Comparison of ENCODE assay signal across 10 mouse cellular contexts in genomic region chr6:43021967-43022366, GRCm38 (mm10).
DNase-seq lines count a peak whose midpoint lies in the region; ATAC-seq and TF ChIP-seq lines count a peak whose summit lies in the region.
"Had no signal": no experiment of that assay in that cellular context is flagged by ENCODE, and none has a peak within 500 bp of the region (broad histone marks: within the 10 kb centered on the region; RNA-seq: fewer than 3 reads in every experiment).

No protein-coding gene starts in this region.

- TF ChIP-seq CTCF in gastrocnemius, adult 2 months (IDR thresholded peaks at IDR 0.05), result peak; percentile 74
- TF ChIP-seq CTCF in lung, postnatal 0 days (IDR thresholded peaks at IDR 0.05), result peak; percentile 71

- H3K9ac ChIP-seq in lung, postnatal 0 days (replicated peaks; ENCODE audit: low read depth), result no peak overlapping the region
- H3K9ac ChIP-seq: hindbrain, embryonic 15.5 days; neural tube, embryonic 13.5 days had no signal

- no peak for ATAC-seq in lung, postnatal 0 days

- intact Hi-C loops in gastrocnemius, adult 2 months (cut with DNase I), result no loop called here

- DNase-seq in gastrocnemius, adult 2 months, result no peak
- no peak for DNase-seq in gastrocnemius, postnatal 4 days (ENCODE audit: low spot score in 2 of 2)
- DNase-seq in lung, postnatal 0 days (ENCODE audit: low spot score), result peak; percentile 54
- no peak for DNase-seq in lung, adult 18-20 months
- peak; percentile 60 for DNase-seq in adipocyte (ENCODE audit: low spot score)
- DNase-seq in kidney, postnatal 4 days, result peak; percentile 18 to 30
- DNase-seq in urinary bladder, postnatal 4 days (ENCODE audit: low spot score in 2 of 2), result no peak
- DNase-seq in layer of hippocampus, adult 11-12 months (ENCODE audit: low spot score), result no peak

- no peak for TF ChIP-seq EP300 in lung, postnatal 0 days (IDR thresholded peaks at IDR 0.05)

- H3K4me3 ChIP-seq in gastrocnemius, adult 2 months, result no peak overlapping the region
- no peak overlapping the region for H3K4me3 ChIP-seq in lung, postnatal 0 days (ENCODE audit: low read depth, low read length)
- H3K4me3 ChIP-seq: hindbrain, embryonic 15.5 days; neural tube, embryonic 13.5 days had no signal

- no peaks in the 10 kb centered on the region for H3K4me1 ChIP-seq in lung, postnatal 0 days (ENCODE audit: insufficient read depth, low read depth, low read length)
- H3K4me1 ChIP-seq: hindbrain, embryonic 15.5 days; neural tube, embryonic 13.5 days had no signal

- H3K27ac ChIP-seq in gastrocnemius, adult 2 months, result no peak overlapping the region
- no peak overlapping the region for H3K27ac ChIP-seq in lung, postnatal 0 days (ENCODE audit: low read length)
- H3K27ac ChIP-seq: hindbrain, embryonic 15.5 days; neural tube, embryonic 13.5 days had no signal

- 9% methylated on average over 5 of the region's 5 CpGs for WGBS in lung, postnatal 0 days

- H3K9me3 ChIP-seq in lung, postnatal 0 days (ENCODE audit: low read length), result no peaks in the 10 kb centered on the region
- H3K9me3 ChIP-seq: hindbrain, embryonic 15.5 days; neural tube, embryonic 13.5 days had no signal

- no peaks in the 10 kb centered on the region for H3K36me3 ChIP-seq in lung, postnatal 0 days (ENCODE audit: insufficient read depth, low read length)
- H3K36me3 ChIP-seq: hindbrain, embryonic 15.5 days; neural tube, embryonic 13.5 days had no signal

- no peaks in the 10 kb centered on the region for H3K27me3 ChIP-seq in lung, postnatal 0 days (replicated peaks; ENCODE audit: insufficient read depth, low read length)
- H3K27me3 ChIP-seq: hindbrain, embryonic 15.5 days; neural tube, embryonic 13.5 days had no signal

- no peak overlapping the region for H3K4me2 ChIP-seq in lung, postnatal 0 days (replicated peaks; ENCODE audit: low read depth, low read length)
- H3K4me2 ChIP-seq: hindbrain, embryonic 15.5 days; neural tube, embryonic 13.5 days had no signal

Comparison
In these comparisons a context has a peak if more than half of its experiments do, and no peak if none do; other contexts are left out.
1. DNase-seq: peak in lung, postnatal 0 days (single experiment), adipocyte (single experiment) and kidney, postnatal 4 days (2 of 2); none in gastrocnemius, adult 2 months (single experiment), gastrocnemius, postnatal 4 days (0 of 2), lung, adult 18-20 months (0 of 2), urinary bladder, postnatal 4 days (0 of 2) and layer of hippocampus, adult 11-12 months (single experiment).